Mouse (Mus musculus) liver, embryonic 14.5 days (tissue): ENCODE results near the gene Clic3. TPM values are rescaled to one million over a fixed set of nuclear protein-coding genes. Genes with fewer than 3 reads are reported as not detected.

Experiments
- ATAC-seq: fragments of 200-750 bp; cut with Nextera tagmentation; 2 replicates; pipeline ENCODE4 v1.8.0; 2017; ENCODE audit warnings: moderate number of reproducible peaks, mild to moderate bottlenecking, moderate library complexity; ENCODE audit not compliant: insufficient read depth
- DNase-seq, 3 experiments: peaks; one replicate each; pipeline ENCODE4 v3.0.0-alpha.2; 2012 to 2013; ENCODE audit warnings: low read depth in 3 of 3, low spot score in 3 of 3
- H3K27ac ChIP-seq: fragments of 300-500 bp; sonication (generic); 2 replicates; pipeline ENCODE4 v1.5.1; 2014; ENCODE audit warnings: moderate library complexity, mild to moderate bottlenecking, control low read depth, inconsistent platforms
- H3K27me3 ChIP-seq: fragments of 300-500 bp; sonication (generic); 2 replicates; pipeline ENCODE4 v1.6.1; 2014; ENCODE audit warnings: mild to moderate bottlenecking, low read length, moderate library complexity; ENCODE audit not compliant: control insufficient read depth, insufficient read depth
- H3K36me3 ChIP-seq: fragments of 300-500 bp; sonication (generic); replicated peaks from 2 replicates; pipeline ENCODE4 v1.6.1; 2014; ENCODE audit warnings: low read depth; ENCODE audit not compliant: control insufficient read depth, insufficient read depth
- H3K4me1 ChIP-seq, 2 experiments: fragments of 200-500 bp in 1 of 2; fragments of 300-500 bp in 1 of 2; sonication (generic) in 1 of 2; replicated peaks; 2 replicates each; pipeline ENCODE4 v1.6.1; 2012 to 2014; ENCODE audit warnings: antibody characterized with exemption in 1 of 2, inconsistent platforms in 1 of 2, low read length in 1 of 2; ENCODE audit not compliant: control insufficient read depth in 2 of 2, insufficient read depth in 2 of 2
- H3K4me2 ChIP-seq: fragments of 300-500 bp; sonication (generic); 2 replicates; pipeline ENCODE4 v1.6.1; 2014; ENCODE audit warnings: low read depth, mild to moderate bottlenecking, control low read depth, moderate library complexity
- H3K4me3 ChIP-seq, 2 experiments: fragments of 200-500 bp in 1 of 2; fragments of 300-500 bp in 1 of 2; sonication (generic) in 1 of 2; 2 replicates each; pipeline ENCODE4 v1.5.1; 2012 to 2014; ENCODE audit warnings: low read depth in 2 of 2, low read length in 2 of 2, mild to moderate bottlenecking in 2 of 2, control low read depth in 1 of 2, inconsistent platforms in 1 of 2, moderate library complexity in 1 of 2; ENCODE audit not compliant: insufficient read depth in 1 of 2
- H3K9ac ChIP-seq: fragments of 300-500 bp; sonication (generic); replicated peaks from 2 replicates; pipeline ENCODE4 v1.6.1; 2014; ENCODE audit warnings: mild to moderate bottlenecking, control low read depth, moderate library complexity
- H3K9me3 ChIP-seq: fragments of 300-500 bp; sonication (generic); 2 replicates; pipeline ENCODE4 v1.6.1; 2016; ENCODE audit warnings: low read length, mixed read lengths; ENCODE audit not compliant: control insufficient read depth
- CTCF ChIP-seq: IDR thresholded peaks from 2 replicates; pipeline ENCODE4 v1.5.1; 2016; ENCODE audit warnings: antibody characterized with exemption, low read depth, control low read depth
- EP300 ChIP-seq: IDR thresholded peaks from 2 replicates; pipeline ENCODE4 v1.6.1; 2016; ENCODE audit warnings: antibody characterized with exemption, low read depth
- WGBS: fragments of 180-500 bp; shearing (Covaris S2); extraction: QIAGEN DNeasy Blood & Tissue Kit; methylation state at CpG from one replicate; pipeline ENCODE4 v1.1.7; 2014; ENCODE audit not compliant: insufficient replicate concordance; 5-methylcytosine and 5-hydroxymethylcytosine counted together
- polyA plus RNA-seq, 2 experiments: library from polyadenylated mRNA; depleted of rRNA in 1 of 2; stranded (reverse) in 1 of 2; unstranded in 1 of 2; fragments of >200 nt; fragmentation: Nextera tagmentation in 1 of 2; extraction: Ambion mirVana in 1 of 2; gene quantifications; 2 replicates each; pipeline versions ENCODE4 v1.2.1 to v1.2.3; 2012 to 2014

The Clic3 gene
- polyA plus RNA-seq, 2 experiments, result 0.08 to 0.27 TPM

DNA sequence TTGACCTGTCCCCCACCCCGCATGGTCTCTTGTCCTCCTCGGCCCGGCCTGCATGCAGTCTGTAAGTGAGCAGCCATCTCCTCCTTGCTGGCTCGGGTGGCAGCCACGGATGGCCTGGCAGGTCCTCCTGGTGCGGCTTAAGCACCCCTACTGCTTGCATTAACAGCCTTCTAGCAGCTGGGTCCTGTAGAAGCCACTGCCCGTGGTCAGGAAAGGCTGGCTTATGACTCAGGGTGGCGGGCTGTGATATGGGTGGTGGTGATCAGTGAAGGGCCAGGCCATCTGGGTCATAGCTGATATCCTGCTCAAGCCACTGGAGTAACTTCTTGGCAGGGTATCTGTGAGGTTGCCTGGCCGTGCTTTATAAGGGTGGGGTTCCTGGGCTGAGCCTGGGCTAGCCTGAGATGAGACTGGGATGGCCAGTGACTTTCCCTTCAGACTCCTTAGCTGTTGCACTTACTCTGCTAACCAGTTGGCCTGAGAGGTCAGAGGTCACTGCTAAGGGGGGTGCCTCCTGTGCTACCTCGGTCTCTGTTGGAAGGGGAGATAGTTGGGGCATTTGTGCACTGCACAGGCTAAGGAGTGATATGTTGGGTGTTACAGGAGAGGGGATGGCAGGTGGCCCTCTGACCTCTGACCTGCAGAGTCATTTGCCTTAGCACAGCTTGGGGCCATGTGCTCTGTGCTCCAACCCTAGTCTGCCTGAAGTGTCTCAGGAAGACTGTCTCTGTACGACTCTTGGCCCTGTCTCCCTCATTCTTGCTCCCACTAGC lies 24.1 kb upstream of the Clic3 start:
- no peak overlapping the region for H3K4me2 ChIP-seq
- WGBS, result 46% methylated on average over 11 of the region's 11 CpGs
- no peak for ATAC-seq
- H3K27me3 ChIP-seq, result peaks cover 7% of the 10 kb centered on the region
- TF ChIP-seq CTCF, result no peak
- TF ChIP-seq EP300, result no peak
- H3K36me3 ChIP-seq, result no peaks in the 10 kb centered on the region
- no peaks in the 10 kb centered on the region for H3K9me3 ChIP-seq
- no peak for DNase-seq
- H3K4me1 ChIP-seq, result no peaks in the 10 kb centered on the region
- no peak overlapping the region for H3K27ac ChIP-seq
- no peak overlapping the region for H3K4me3 ChIP-seq
- H3K9ac ChIP-seq, result no peak overlapping the region

- H3K27me3 ChIP-seq, result peaks cover 7% of the 10 kb centered on the region
- no peak overlapping the region for H3K4me3 ChIP-seq
- 76% methylated on average over 17 of the region's 17 CpGs for WGBS
- no peaks in the 10 kb centered on the region for H3K9me3 ChIP-seq
- no peak overlapping the region for H3K9ac ChIP-seq
- H3K27ac ChIP-seq, result no peak overlapping the region
- no peak overlapping the region for H3K4me2 ChIP-seq
- TF ChIP-seq EP300, result no peak
- no peak for TF ChIP-seq CTCF
- ATAC-seq, result no peak
- no peak for DNase-seq
- no peaks in the 10 kb centered on the region for H3K36me3 ChIP-seq
- H3K4me1 ChIP-seq, result no peaks in the 10 kb centered on the region
Measured at GRCm38 (mm10) chr2:25433101-25433500, 23.5 kb upstream of the Clic3 start.

DNA sequence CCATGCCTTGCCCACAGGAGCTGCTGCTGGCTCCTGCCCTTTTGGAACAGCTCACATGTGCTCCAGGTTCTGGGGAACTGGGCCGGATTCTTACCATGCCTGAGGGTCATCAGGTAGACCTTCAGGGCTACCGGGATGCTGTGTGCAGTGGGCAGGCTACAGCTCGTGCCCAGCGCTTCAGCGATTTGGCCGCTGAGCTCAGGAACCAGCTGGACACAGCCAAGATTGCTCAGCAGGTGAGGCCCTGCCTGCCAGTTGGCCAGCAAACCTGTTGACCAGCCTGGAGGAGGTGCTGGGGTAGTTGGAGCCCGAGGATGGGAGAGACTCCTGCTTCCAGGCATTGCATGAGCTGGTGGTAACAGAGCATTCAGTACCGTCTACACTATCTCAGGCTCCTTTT lies 22.3 kb upstream of the Clic3 start:
- Histone ChIP-seq H3K4me2 (no peak overlapping the region), H3K4me1 (no peaks in the 10 kb centered on the region), H3K36me3 (no peaks in the 10 kb centered on the region), H3K9me3 (no peaks in the 10 kb centered on the region), H3K4me3 (no peak overlapping the region), H3K27ac (no peak overlapping the region), H3K9ac (no peak overlapping the region), H3K27me3 (peaks cover 4% of the 10 kb centered on the region)
- TF ChIP-seq CTCF, result no peak
- no peak for TF ChIP-seq EP300
- 75% methylated on average over 8 of the region's 8 CpGs for WGBS
- ATAC-seq, result no peak
- no peak for DNase-seq

- H3K27me3 ChIP-seq, result no peaks in the 10 kb centered on the region
- H3K36me3 ChIP-seq, result no peaks in the 10 kb centered on the region
- ATAC-seq (no peak), DNase-seq (no peak)
- no peak for TF ChIP-seq CTCF
- no peak for TF ChIP-seq EP300
- H3K9me3 ChIP-seq, result no peaks in the 10 kb centered on the region
- no peak overlapping the region for H3K9ac ChIP-seq
- H3K27ac ChIP-seq, result no peak overlapping the region
- H3K4me2 ChIP-seq, result no peak overlapping the region
- H3K4me3 ChIP-seq, result no peak overlapping the region
- H3K4me1 ChIP-seq, result no peaks in the 10 kb centered on the region
- 75% methylated on average over 10 of the region's 10 CpGs for WGBS
Measured at GRCm38 (mm10) chr2:25436286-25436820, 20.3 kb upstream of the Clic3 start.

GRCm38 (mm10) chr2:25441067-25441466 lies 15.6 kb upstream of the Clic3 start:
- H3K36me3 ChIP-seq, result no peaks in the 10 kb centered on the region
- no peaks in the 10 kb centered on the region for H3K27me3 ChIP-seq
- no peak for ATAC-seq
- H3K4me1 ChIP-seq, result no peaks in the 10 kb centered on the region
- DNase-seq, result no peak
- no peak overlapping the region for H3K9ac ChIP-seq
- no peak overlapping the region for H3K27ac ChIP-seq
- H3K4me2 ChIP-seq, result no peak overlapping the region
- TF ChIP-seq CTCF (no peak), EP300 (no peak)
- no peak overlapping the region for H3K4me3 ChIP-seq
- no peaks in the 10 kb centered on the region for H3K9me3 ChIP-seq
- 73% methylated on average over 20 of the region's 20 CpGs for WGBS
